Mouse (Mus musculus): Measurements from ENCODE around the gene 2310030G06Rik. TPM values are rescaled to one million over a fixed set of nuclear protein-coding genes. Genes with fewer than 3 reads are reported as not detected.
A peak's percentile ranks its signal among the peaks of the same experiment; 100 is the strongest.

2310030G06Rik gene
- polyA plus RNA-seq, 1 experiment from 2014 or later = 11.6 TPM

DNA sequence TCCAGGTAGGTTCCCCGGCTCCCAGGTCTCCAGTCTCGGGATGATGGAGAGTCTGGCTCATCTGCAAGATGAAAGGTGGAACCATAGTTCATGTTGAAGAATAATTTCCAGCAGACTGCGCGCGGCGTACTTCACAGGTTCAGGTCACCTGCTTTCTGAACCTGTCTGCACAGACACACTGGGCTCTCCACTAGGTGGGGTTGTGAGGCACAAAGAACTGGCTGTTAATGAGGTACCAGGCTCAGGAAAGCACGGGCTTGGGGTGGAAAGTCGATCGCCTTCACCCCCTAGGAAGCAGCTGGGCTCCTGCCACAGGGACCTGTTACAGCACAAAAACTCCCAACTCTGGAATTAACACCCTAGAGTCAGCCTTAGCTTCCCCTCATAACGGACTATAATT is 52.7 kb downstream of the 2310030G06Rik start:
- DNase-seq = peak; percentile 75
- Histone ChIP-seq H3K27me3 (ENCODE audit: insufficient read depth, low read length) (peaks cover 19% of the 10 kb centered on the region), H3K27ac (ENCODE audit: low read depth) (peak overlapping the region; percentile 89)

DNA sequence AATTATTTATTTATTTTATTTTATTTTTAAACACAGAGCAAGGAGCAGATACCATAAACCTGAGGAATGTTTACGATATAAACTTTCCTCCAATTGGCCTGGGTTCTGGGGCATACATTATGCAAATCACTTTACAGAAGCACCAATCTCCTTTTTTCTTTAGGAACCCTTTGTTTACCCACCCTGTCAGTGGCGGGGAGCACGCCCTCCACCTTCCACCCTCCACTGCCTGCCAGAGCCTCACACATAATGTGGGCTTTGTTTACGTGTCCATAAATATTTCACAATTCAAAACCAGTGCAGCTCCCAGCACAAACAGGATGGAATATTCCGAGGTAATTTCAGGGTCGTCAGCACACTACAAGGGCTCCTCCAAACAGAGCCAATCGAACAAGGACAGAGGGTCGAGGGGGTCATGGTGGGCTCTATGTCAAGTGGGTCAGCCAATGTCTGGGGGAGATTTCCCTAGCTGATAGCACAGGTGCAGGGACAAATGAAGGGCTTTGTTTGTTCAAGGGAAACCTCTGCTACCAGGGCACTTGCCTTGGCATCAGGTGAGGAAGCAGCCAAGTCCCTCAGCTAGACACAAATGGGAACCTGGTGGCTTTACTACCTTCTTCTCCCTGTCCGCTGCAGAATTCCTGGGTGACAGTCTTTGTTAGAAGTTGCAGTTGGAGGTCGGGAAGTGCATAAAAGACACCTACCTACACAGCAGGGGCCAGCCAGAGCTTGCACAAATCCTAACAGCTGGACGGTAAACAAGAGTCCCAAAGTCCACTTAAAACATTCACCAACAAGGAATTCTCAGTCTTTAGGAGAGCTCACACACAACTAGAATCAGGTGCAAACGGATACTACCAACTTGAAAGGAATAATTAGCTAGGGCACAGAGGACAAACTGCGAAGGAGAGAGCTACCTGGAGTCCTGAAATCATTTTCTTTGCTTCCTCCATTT is 53.4 kb downstream of the 2310030G06Rik start:
- DNase-seq = peak; percentile 50
- Histone ChIP-seq H3K27me3 (ENCODE audit: insufficient read depth, low read length) (peaks cover 13% of the 10 kb centered on the region), H3K4me3 (ENCODE audit: low read depth, low read length) (peak overlapping the region; percentile 41), H3K9ac (replicated peaks) (peak overlapping the region; percentile 35), H3K4me2 (ENCODE audit: low read depth, low read length) (peak overlapping the region; percentile 48), H3K9me3 (ENCODE audit: low read length) (no peaks in the 10 kb centered on the region), H3K36me3 (replicated peaks; ENCODE audit: insufficient read depth, low read length) (no peaks in the 10 kb centered on the region), H3K27ac (ENCODE audit: low read depth) (peak overlapping the region; percentile 89), H3K4me1 (ENCODE audit: insufficient read depth) (peaks cover 3% of the 10 kb centered on the region; the same call in 1 of the 2 replicates)
- WGBS (ENCODE audit: insufficient replicate concordance) = 26% methylated on average over 13 of the region's 13 CpGs
- TF ChIP-seq CTCF (IDR thresholded peaks at IDR 0.05; ENCODE audit: low read depth) = no peak
- TF ChIP-seq EP300 (IDR thresholded peaks at IDR 0.05; ENCODE audit: low read depth) = no peak
- peak; percentile 87 for ATAC-seq

More for the DNA sequence above, 52.7 kb downstream of the 2310030G06Rik start:
- Histone ChIP-seq H3K9ac (replicated peaks) (peak overlapping the region; percentile 35), H3K36me3 (replicated peaks; ENCODE audit: insufficient read depth, low read length) (no peaks in the 10 kb centered on the region), H3K4me1 (ENCODE audit: insufficient read depth) (peaks cover 3% of the 10 kb centered on the region; the same call in 1 of the 2 replicates), H3K4me3 (ENCODE audit: low read depth, low read length) (peak overlapping the region; percentile 41), H3K9me3 (ENCODE audit: low read length) (no peaks in the 10 kb centered on the region), H3K4me2 (ENCODE audit: low read depth, low read length) (peak overlapping the region; percentile 48)
- TF ChIP-seq EP300 (IDR thresholded peaks at IDR 0.05; ENCODE audit: low read depth) (no peak), CTCF (IDR thresholded peaks at IDR 0.05; ENCODE audit: low read depth) (peak; percentile 76)
- peak; percentile 80 for ATAC-seq
- 15% methylated on average over 10 of the region's 10 CpGs for WGBS (ENCODE audit: insufficient replicate concordance)

Other genes with a start within 250 kb of the 2310030G06Rik start
- gene Pts, start 217.8 kb downstream of the 2310030G06Rik start, polyA plus RNA-seq (2015; fragmentation: Nextera tagmentation; extraction: Ambion mirVana) = 44.6 and 48.9 TPM in 2 replicates
- 19.1 and 19.8 TPM in 2 replicates for gene Il18, start 191.7 kb downstream of the 2310030G06Rik start, polyA plus RNA-seq (2015; fragmentation: Nextera tagmentation; extraction: Ambion mirVana)
- gene Bco2, start 191.4 kb downstream of the 2310030G06Rik start, polyA plus RNA-seq (2015; fragmentation: Nextera tagmentation; extraction: Ambion mirVana) = 1.1 and 1.6 TPM in 2 replicates
- not detected in 2 replicates for gene Tex12, start 185.2 kb downstream of the 2310030G06Rik start, polyA plus RNA-seq (2015; fragmentation: Nextera tagmentation; extraction: Ambion mirVana)
- gene Sdhd, start 142.7 kb downstream of the 2310030G06Rik start, polyA plus RNA-seq (2015; fragmentation: Nextera tagmentation; extraction: Ambion mirVana) = 454 and 476 TPM in 2 replicates
- 198 and 212 TPM in 2 replicates for gene Timm8b, start 142.6 kb downstream of the 2310030G06Rik start, polyA plus RNA-seq (2015; fragmentation: Nextera tagmentation; extraction: Ambion mirVana)
- 0.51 and 0.73 TPM in 2 replicates for gene Pih1d2, start 129.2 kb downstream of the 2310030G06Rik start, polyA plus RNA-seq (2015; fragmentation: Nextera tagmentation; extraction: Ambion mirVana)
- gene Nkapd1, start 129.1 kb downstream of the 2310030G06Rik start, polyA plus RNA-seq (2015; fragmentation: Nextera tagmentation; extraction: Ambion mirVana) = 8.3 and 9.2 TPM in 2 replicates
- gene Dlat, start 86.8 kb downstream of the 2310030G06Rik start, polyA plus RNA-seq (2015; fragmentation: Nextera tagmentation; extraction: Ambion mirVana) = 25.5 and 26.1 TPM in 2 replicates
- gene Dixdc1, start 7.0 kb downstream of the 2310030G06Rik start, polyA plus RNA-seq (2015; fragmentation: Nextera tagmentation; extraction: Ambion mirVana) = 3.6 and 3.7 TPM in 2 replicates
- gene Cryab, start 4.8 kb upstream of the 2310030G06Rik start, polyA plus RNA-seq (2015; fragmentation: Nextera tagmentation; extraction: Ambion mirVana) = 9.1 and 14.2 TPM in 2 replicates
- gene Hspb2, start 5.8 kb upstream of the 2310030G06Rik start, polyA plus RNA-seq (2015; fragmentation: Nextera tagmentation; extraction: Ambion mirVana) = 0.86 and 1.2 TPM in 2 replicates
- gene Fdxacb1, start 21.7 kb upstream of the 2310030G06Rik start, polyA plus RNA-seq (2015; fragmentation: Nextera tagmentation; extraction: Ambion mirVana) = 4.9 and 6.6 TPM in 2 replicates
- gene Alg9, start 28.5 kb upstream of the 2310030G06Rik start, polyA plus RNA-seq (2015; fragmentation: Nextera tagmentation; extraction: Ambion mirVana) = 7.5 and 8.6 TPM in 2 replicates
- gene 1110032A03Rik, start 29.0 kb upstream of the 2310030G06Rik start, polyA plus RNA-seq (2015; fragmentation: Nextera tagmentation; extraction: Ambion mirVana) = 34.6 and 36.2 TPM in 2 replicates
- gene Ppp2r1b, start 98.8 kb upstream of the 2310030G06Rik start, polyA plus RNA-seq (2015; fragmentation: Nextera tagmentation; extraction: Ambion mirVana) = 18.8 and 29.0 TPM in 2 replicates